Mouse (Mus musculus) ES-E14 (cell line): ENCODE data around the gene Ppil4. TPM values are rescaled to one million over a fixed set of nuclear protein-coding genes. Genes with fewer than 3 reads are reported as not detected.
A peak's percentile ranks its signal among the peaks of the same experiment; 100 is the strongest.
"Not testable (repeated sequence)": the region's sequence is repeated elsewhere in the genome, so short reads cannot be mapped to it uniquely, and the experiment has no call there.

Experiments
- DNase-seq: peaks from one replicate; pipeline ENCODE4 v3.0.0-alpha.2; 2013; ENCODE audit warnings: low read depth, low spot score
- H3K27ac ChIP-seq: 2 replicates; pipeline ENCODE4 v1.5.1; 2012; ENCODE audit warnings: low read depth, mild to moderate bottlenecking, low read length, moderate library complexity, mixed read lengths; ENCODE audit not compliant: poor library complexity, insufficient read depth, severe bottlenecking
- H3K36me3 ChIP-seq: 2 replicates; pipeline ENCODE4 v1.6.1; 2012; ENCODE audit warnings: mild to moderate bottlenecking, low read length, moderate library complexity, mixed read lengths; ENCODE audit not compliant: control insufficient read depth, poor library complexity, insufficient read depth, severe bottlenecking
- H3K4me1 ChIP-seq, 2 experiments: fragments of 150-350 bp in 1 of 2; sonication (generic) in 1 of 2; 2 replicates each; pipeline ENCODE4 v1.6.1; 2012; ENCODE audit warnings: low read length in 2 of 2, mild to moderate bottlenecking in 1 of 2, mixed read lengths in 1 of 2; ENCODE audit not compliant: control insufficient read depth in 2 of 2, insufficient read depth in 2 of 2, poor library complexity in 1 of 2
- H3K4me3 ChIP-seq, 2 experiments: fragments of 150-350 bp in 1 of 2; sonication (generic) in 1 of 2; 2 replicates each; pipeline ENCODE4 v1.5.1; 2012; ENCODE audit warnings: low read length in 2 of 2, low read depth in 1 of 2, mild to moderate bottlenecking in 1 of 2, mixed read lengths in 1 of 2; ENCODE audit not compliant: insufficient read depth in 1 of 2, poor library complexity in 1 of 2, severe bottlenecking in 1 of 2
- H3K9ac ChIP-seq: 2 replicates; pipeline ENCODE4 v1.6.1; 2012; ENCODE audit warnings: low read depth, mild to moderate bottlenecking, low read length, mixed read lengths; ENCODE audit not compliant: poor library complexity, insufficient read depth, severe bottlenecking
- H3K9me3 ChIP-seq: fragments of 150-350 bp; sonication (generic); 2 replicates; pipeline ENCODE4 v1.6.1; 2012; ENCODE audit warnings: low read depth, mild to moderate bottlenecking, low read length; ENCODE audit not compliant: control insufficient read depth, insufficient read depth
- CHD2 ChIP-seq: IDR thresholded peaks from 2 replicates; pipeline ENCODE4 v1.6.1; 2014; ENCODE audit warnings: mild to moderate bottlenecking, low read depth, low read length, inconsistent platforms
- HCFC1 ChIP-seq: IDR thresholded peaks from 2 replicates; pipeline ENCODE4 v1.6.1; 2012; ENCODE audit warnings: low read length, inconsistent platforms, borderline replicate concordance; ENCODE audit not compliant: insufficient read depth
- MAFK ChIP-seq: IDR thresholded peaks from 2 replicates; pipeline ENCODE4 v1.6.1; 2014; ENCODE audit warnings: mild to moderate bottlenecking, low read depth, low read length, inconsistent platforms; ENCODE audit not compliant: insufficient read depth
- ZC3H11A ChIP-seq: IDR thresholded peaks from 2 replicates; pipeline ENCODE4 v1.6.1; 2012; ENCODE audit warnings: low read depth, mild to moderate bottlenecking, inconsistent platforms, low read length, borderline replicate concordance
- ZNF384 ChIP-seq: IDR thresholded peaks from 2 replicates; pipeline ENCODE4 v1.6.1; 2012; ENCODE audit warnings: low read depth, low read length, inconsistent platforms
- in situ Hi-C, 2 experiments: fragments of 600-800 bp; cut with MboI; formaldehyde crosslinking; loops; one replicate each; pipeline ENCODE4 v1.15.1; 2025; ENCODE audit warnings: low sequenced_read_pairs in 2 of 2, inconsistent platforms in 1 of 2; ENCODE audit not compliant: unreplicated experiment in 2 of 2
- total RNA-seq: library from RNA; depleted of rRNA; stranded (reverse); fragments of 300-350 nt; gene quantifications from 2 replicates; pipeline ENCODE4 v1.2.3, GENCODE M21; 2012; rRNA removed

Ppil4 gene
- total RNA-seq: 30.9 and 38.6 TPM in 2 replicates

DNA sequence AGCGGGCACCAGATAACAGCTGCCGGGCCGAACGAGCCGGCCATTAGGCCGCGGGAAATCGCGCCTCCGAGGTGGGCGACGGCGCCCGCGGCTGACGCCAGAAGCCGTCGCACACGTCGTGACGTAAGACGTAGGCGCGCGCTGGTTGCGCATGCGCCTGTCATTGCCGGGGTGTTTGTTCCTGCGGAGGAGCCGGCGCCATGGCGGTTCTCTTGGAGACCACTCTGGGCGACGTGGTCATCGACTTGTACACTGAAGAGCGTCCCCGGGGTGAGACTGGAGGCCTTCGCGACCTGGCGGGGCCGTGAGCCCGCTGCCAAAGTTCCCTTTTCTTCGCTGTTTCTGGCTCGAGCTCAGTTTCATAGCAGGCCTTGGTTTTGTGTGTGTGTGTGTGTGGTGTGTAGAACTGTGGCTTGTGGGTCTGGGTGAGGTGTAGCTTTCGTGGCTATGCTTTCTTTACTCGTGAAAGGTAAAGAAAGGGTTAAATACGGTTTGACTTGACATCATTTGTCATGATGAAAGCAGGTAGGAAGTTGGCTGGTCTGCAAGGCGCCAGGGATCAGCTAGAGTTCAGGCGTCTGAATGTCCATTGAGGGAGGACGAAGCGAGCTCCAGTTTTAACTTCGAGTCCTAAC, at the start of gene Ppil4, which contains the start of gene Ginm1:
TSS of gene Ppil4 (plus strand) at position 141 of the 635 bp plus-strand sequence.
TSS of gene Ginm1 (minus strand) at position 74 of the 635 bp plus-strand sequence.
- Histone ChIP-seq H3K4me3 (peak within 1 kb of the TSS; percentile 77 to 90), H3K9ac (peak within 1 kb of the TSS; percentile 99), H3K36me3 (peaks cover 4% of the 10 kb centered on the region), H3K9me3 (no peaks in the 10 kb centered on the region), H3K4me1 (peaks cover 2 to 7% of the 10 kb centered on the region in 2 experiments; a peak in 1 of 4 replicates), H3K27ac (peak within 1 kb of the TSS; percentile 66; the same call in 1 of the 2 replicates)
- peak; percentile 73 for DNase-seq
- in situ Hi-C loops: no loop called here
- TF ChIP-seq ZC3H11A: no peak
- no peak for TF ChIP-seq CHD2
- peak; percentile 85 for TF ChIP-seq HCFC1
- no peak for TF ChIP-seq ZNF384

DNA sequence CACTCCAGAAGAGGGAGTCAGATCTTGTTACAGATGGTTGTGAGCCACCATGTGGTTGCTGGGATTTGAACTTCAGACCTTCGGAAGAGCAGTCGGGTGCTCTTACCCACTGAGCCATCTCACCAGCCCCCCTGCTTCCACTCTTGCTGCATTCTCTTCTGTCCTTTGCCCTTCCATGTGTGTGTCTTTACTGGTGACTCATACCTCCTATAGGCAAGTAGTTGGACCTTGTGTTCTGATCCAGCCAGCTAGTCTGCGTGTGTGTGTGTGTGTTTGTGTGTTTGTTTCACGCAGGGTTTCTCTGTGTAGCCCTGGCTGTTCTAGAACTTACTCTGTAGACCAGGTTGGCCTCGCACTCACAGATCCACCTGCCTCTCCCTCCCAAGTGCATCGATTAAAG, 47.2 kb upstream of the Ppil4 start:
- H3K27ac ChIP-seq, DNase-seq, H3K4me1 ChIP-seq, H3K9ac ChIP-seq, H3K9me3 ChIP-seq, in situ Hi-C loops, H3K4me3 ChIP-seq: not testable (repeated sequence)
- peaks cover 37% of the 10 kb centered on the region for H3K36me3 ChIP-seq

DNA sequence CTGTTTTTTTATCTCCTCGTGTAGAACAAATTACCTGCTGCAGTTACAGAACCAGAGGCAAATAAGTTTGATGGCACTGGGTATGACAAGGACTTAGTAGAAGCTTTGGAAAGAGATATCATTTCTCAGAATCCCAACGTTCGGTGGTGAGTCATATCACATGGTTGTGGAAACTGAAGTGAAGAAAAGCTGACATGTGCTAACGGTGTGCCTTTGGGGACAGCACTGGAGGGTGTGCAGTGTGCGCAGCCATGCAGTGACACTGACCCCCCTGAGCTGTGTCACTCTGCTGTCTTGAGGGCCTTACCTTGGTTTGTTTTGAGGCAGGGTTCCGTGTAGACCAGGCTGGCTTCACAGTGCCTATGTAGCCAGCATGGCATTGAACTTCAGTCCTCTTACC, 43.9 kb upstream of the Ppil4 start:
- Histone ChIP-seq H3K4me3 (no peak overlapping the region), H3K9ac (no peak overlapping the region), H3K9me3 (no peaks in the 10 kb centered on the region), H3K36me3 (peaks cover 31% of the 10 kb centered on the region), H3K27ac (no peak overlapping the region), H3K4me1 (no peaks in the 10 kb centered on the region)
- TF ChIP-seq CHD2 (no peak), ZNF384 (no peak), MAFK (no peak), ZC3H11A (no peak), HCFC1 (no peak)
- no peak for DNase-seq
- in situ Hi-C loops: no loop called here

DNA sequence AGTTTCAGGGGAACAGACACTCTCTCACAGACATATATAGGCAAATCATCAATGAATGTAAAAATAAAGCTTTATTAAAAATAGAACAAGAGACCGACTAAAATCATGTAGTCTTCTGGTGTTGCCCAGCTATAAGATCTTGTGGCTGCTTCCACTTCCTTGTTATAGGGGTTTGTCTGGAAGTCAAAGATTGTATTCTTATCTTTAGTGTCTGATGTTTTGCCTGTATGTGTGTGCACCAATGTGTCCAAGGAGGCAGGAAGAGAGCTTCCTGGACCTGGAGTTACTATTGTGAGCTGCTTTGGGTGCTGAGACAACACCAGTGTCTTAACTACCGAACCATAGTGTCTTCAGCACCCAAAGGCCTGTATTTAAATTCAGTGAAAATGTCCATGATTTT, 35.1 kb upstream of the Ppil4 start:
- in situ Hi-C loops: no loop called here
- Histone ChIP-seq H3K36me3 (peaks cover 21% of the 10 kb centered on the region), H3K9me3 (no peaks in the 10 kb centered on the region), H3K4me1 (no peaks in the 10 kb centered on the region), H3K9ac (no peak overlapping the region), H3K4me3 (no peak overlapping the region), H3K27ac (no peak overlapping the region)
- DNase-seq: no peak
- no peak for TF ChIP-seq HCFC1
- no peak for TF ChIP-seq MAFK
- no peak for TF ChIP-seq ZC3H11A
- no peak for TF ChIP-seq ZNF384
- TF ChIP-seq CHD2: no peak

DNA sequence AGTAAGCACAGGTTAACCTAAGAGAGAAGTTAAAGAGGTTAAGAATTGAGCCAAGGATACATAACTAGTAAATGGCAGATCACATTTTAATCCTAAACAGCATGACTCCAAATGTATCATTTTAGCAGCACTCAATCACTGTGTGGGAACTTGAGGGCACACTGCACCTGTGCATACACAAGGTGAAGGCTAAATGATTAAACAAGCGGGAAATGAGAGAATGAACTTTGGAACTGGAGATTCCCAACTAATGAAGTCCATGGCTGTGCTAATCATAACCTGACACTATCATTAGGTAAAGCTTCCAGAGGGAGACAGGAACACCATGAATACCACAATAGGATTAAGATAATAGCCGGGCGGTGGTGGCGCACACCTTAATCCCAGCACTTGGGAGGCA, 20.3 kb upstream of the Ppil4 start:
- Histone ChIP-seq H3K9ac (no peak overlapping the region), H3K27ac (no peak overlapping the region), H3K9me3 (no peaks in the 10 kb centered on the region), H3K4me1 (no peaks in the 10 kb centered on the region), H3K36me3 (peaks cover 9% of the 10 kb centered on the region; the same call in 1 of the 2 replicates), H3K4me3 (no peak overlapping the region)
- no peak for TF ChIP-seq MAFK
- in situ Hi-C loops: no loop called here
- no peak for DNase-seq
